Mouse (Mus musculus): ENCODE measurements around the gene Gm609. TPM values are rescaled to one million over a fixed set of nuclear protein-coding genes. Genes with fewer than 3 reads are reported as not detected.
"Not testable (repeated sequence)": the region's sequence is repeated elsewhere in the genome, so short reads cannot be mapped to it uniquely, and the experiment has no call there.

The Gm609 gene
- polyA plus RNA-seq, 1 experiment = not detected

DNA sequence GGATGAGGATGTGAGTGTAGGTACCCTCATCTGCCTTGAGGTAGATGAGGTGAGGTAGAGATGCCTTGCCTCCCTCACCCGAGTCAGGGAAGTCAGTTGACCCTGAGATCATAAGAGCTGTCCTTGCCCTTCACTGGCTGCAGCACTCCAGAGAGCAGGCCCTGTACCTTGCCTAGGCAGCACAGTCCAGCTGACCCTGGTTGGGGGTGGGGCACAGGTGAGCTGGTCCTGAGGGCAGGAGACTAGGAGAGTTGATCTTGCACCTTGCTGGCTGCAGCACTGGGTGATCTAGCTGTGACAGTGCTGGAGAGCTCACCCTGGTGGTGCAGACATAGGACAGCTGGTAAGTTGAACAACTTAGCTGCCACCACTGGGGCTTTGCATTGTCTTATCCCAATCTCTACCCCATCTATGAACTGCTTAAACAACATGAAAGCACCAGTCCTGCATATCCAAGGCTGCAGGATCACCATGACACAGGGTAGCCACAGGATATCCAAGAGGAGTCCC lies 55.5 kb downstream of the Gm609 start:
- no peak overlapping the region for H3K4me3 ChIP-seq (replicated peaks)
- H3K36me3 ChIP-seq (ENCODE audit: control insufficient read depth) = no peaks in the 10 kb centered on the region
- TF ChIP-seq TAL1 (IDR thresholded peaks at IDR 0.05; ENCODE audit: low read length) = no peak
- TF ChIP-seq GATA1 (IDR thresholded peaks at IDR 0.05; ENCODE audit: low read length) = no peak
- H3K9me3 ChIP-seq (ENCODE audit: control insufficient read depth, low read length) = no peaks in the 10 kb centered on the region
- H3K4me1 ChIP-seq (ENCODE audit: control insufficient read depth) = no peaks in the 10 kb centered on the region
- no peaks in the 10 kb centered on the region for H3K27me3 ChIP-seq (ENCODE audit: control insufficient read depth)

DNA sequence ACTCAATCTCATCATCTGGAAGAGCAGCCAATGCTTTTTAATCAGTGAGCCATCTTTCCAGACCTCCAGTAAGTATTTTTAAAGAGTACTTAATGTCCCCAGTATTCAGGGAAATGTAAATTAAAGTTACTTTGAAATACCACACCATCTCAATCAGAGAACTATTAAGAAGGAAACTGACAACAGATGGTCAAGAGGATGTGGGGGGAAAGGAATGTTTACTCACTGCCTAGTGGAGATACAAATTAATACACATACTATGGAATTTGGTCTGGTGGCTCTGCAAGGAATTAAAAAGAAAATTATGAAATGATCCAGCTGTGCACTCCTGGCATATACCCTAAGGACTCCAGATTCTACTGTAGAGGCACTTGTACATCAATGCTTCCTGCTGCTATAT lies 57.2 kb downstream of the Gm609 start:
- no peaks in the 10 kb centered on the region for H3K36me3 ChIP-seq (ENCODE audit: control insufficient read depth)
- no peaks in the 10 kb centered on the region for H3K9me3 ChIP-seq (ENCODE audit: control insufficient read depth, low read length)
- TF ChIP-seq TAL1 (IDR thresholded peaks at IDR 0.05; ENCODE audit: low read length) (no peak), GATA1 (IDR thresholded peaks at IDR 0.05; ENCODE audit: low read length) (no peak)
- no peak overlapping the region for H3K4me3 ChIP-seq (replicated peaks)
- no peaks in the 10 kb centered on the region for H3K4me1 ChIP-seq (ENCODE audit: control insufficient read depth)
- H3K27me3 ChIP-seq (ENCODE audit: control insufficient read depth) = no peaks in the 10 kb centered on the region

DNA sequence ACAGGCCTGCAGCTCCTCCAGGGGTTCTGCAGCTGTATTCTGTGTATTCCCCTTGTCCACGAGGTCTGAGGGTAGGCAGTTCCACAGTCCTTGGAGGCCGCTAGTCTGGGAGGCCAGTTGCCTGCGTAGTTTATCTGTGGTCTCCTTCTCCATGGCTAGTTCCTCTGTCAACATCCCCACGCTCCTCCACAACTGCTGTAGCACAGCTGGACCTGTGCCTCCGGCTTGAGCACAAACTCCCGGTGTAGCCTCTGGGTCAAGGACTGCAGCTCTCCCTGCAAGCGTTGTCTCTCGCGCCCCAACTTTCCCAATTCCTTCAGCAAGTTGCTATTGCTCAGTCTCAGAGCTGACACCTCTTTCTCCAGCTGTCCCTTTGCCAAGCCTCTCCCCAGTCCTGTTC lies 65.1 kb downstream of the Gm609 start:
- Histone ChIP-seq H3K36me3 (ENCODE audit: control insufficient read depth) (no peaks in the 10 kb centered on the region), H3K27me3 (ENCODE audit: control insufficient read depth) (no peaks in the 10 kb centered on the region), H3K4me1 (ENCODE audit: control insufficient read depth) (no peaks in the 10 kb centered on the region), H3K9me3 (ENCODE audit: control insufficient read depth, low read length) (no peaks in the 10 kb centered on the region), H3K4me3 (replicated peaks) (no peak overlapping the region)
- TF ChIP-seq GATA1 (IDR thresholded peaks at IDR 0.05; ENCODE audit: low read length) = no peak
- no peak for TF ChIP-seq TAL1 (IDR thresholded peaks at IDR 0.05; ENCODE audit: low read length)

DNA sequence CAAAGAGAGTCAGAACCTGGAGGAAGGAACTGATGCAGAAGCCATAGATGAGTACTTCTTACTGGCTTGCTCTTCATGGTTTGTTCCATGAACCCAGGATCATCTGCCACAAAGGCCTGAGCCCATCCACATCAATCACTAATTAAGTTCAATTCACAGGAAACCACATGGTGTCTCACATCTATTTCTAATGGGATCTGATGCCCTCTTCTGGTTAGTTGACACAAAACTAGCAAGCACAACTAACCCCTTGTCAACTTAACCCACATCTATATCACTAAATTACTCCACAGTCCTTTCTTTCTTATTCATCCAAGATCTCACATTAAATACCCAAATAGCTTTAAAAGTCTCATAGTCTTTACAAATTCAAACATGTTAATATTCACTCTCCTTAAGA lies 79.3 kb downstream of the Gm609 start:
- Histone ChIP-seq H3K9me3 (ENCODE audit: control insufficient read depth, low read length) (no peaks in the 10 kb centered on the region), H3K4me1 (ENCODE audit: control insufficient read depth) (no peaks in the 10 kb centered on the region)

DNA sequence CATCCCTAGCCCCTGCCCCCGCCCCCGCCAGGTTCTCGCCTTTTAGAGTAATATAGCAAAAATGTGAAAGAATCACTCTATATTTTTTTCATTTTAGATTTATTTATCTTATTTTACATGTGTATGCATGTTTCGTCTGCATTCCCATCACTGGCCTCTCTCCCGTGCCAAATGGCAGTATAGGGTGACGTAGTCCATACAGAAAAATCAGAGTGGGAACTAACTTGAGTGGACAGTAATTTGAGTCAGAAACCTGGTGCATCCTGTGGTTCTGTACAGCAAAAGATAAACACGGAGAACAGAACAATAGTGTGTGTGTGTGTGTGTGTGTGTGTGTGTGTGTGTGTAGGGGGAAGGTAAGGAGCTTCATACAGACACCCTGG lies 83.7 kb downstream of the Gm609 start:
- not testable (repeated sequence) for H3K9me3 ChIP-seq (ENCODE audit: control insufficient read depth, low read length); H3K4me1 ChIP-seq (ENCODE audit: control insufficient read depth); H3K4me3 ChIP-seq (replicated peaks); H3K36me3 ChIP-seq (ENCODE audit: control insufficient read depth)
- peaks cover 12% of the 10 kb centered on the region for H3K27me3 ChIP-seq (ENCODE audit: control insufficient read depth)

More for the DNA sequence above, 79.3 kb downstream of the Gm609 start:
- H3K27me3 ChIP-seq (ENCODE audit: control insufficient read depth) = peaks cover 4% of the 10 kb centered on the region
- H3K36me3 ChIP-seq (ENCODE audit: control insufficient read depth) = no peaks in the 10 kb centered on the region
- TF ChIP-seq GATA1 (IDR thresholded peaks at IDR 0.05; ENCODE audit: low read length) (no peak), TAL1 (IDR thresholded peaks at IDR 0.05; ENCODE audit: low read length) (no peak)
- H3K4me3 ChIP-seq (replicated peaks) = no peak overlapping the region

DNA sequence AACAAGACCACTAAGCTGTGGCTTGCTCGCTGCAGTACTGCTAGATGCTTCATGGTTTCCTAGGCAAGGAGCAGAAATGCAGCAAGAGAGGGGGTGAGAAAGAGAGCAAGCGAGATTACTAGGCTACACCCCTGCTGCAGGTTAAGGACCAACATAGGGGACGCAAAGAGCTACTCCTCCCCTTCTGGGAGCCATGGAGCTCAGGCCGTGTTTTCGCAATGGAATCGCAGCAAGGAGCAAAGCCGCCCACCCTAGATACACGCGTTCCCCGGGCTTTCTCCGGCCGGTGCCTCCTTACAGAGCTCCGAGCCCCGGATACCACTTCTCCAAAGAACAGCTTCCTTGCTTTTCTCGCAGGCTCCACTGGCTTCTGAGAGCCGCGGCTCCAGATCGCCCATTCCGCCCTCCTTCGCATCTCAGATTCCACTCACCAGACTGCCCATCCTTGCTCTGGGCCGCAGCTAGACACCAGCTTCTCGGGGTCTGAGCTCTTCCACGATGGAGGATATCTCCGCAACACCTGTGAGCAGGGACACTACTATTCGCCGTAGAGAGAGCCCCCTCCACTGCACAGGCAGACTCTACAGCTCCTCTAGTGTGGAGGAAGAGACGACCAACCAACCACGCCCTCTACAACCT lies 84.2 kb downstream of the Gm609 start, which contains the start of gene Cd200:
TSS of gene Cd200 (minus strand) at position 629 of the 639 bp plus-strand sequence.
- Histone ChIP-seq H3K36me3 (ENCODE audit: control insufficient read depth) (no peaks in the 10 kb centered on the region), H3K9me3 (ENCODE audit: control insufficient read depth, low read length) (no peaks in the 10 kb centered on the region), H3K4me3 (replicated peaks) (no peak within 1 kb of the TSS), H3K4me1 (ENCODE audit: control insufficient read depth) (no peaks in the 10 kb centered on the region), H3K27me3 (ENCODE audit: control insufficient read depth) (peaks cover 12% of the 10 kb centered on the region)
- TF ChIP-seq TAL1 (IDR thresholded peaks at IDR 0.05; ENCODE audit: low read length) = no peak
- TF ChIP-seq GATA1 (IDR thresholded peaks at IDR 0.05; ENCODE audit: low read length) = no peak

GRCm38 (mm10) chr16:45407645-45408400 lies 84.9 kb downstream of the Gm609 start:
- no peak for TF ChIP-seq TAL1 (IDR thresholded peaks at IDR 0.05; ENCODE audit: low read length)
- no peak for TF ChIP-seq GATA1 (IDR thresholded peaks at IDR 0.05; ENCODE audit: low read length)
- H3K9me3 ChIP-seq (ENCODE audit: control insufficient read depth, low read length) = no peaks in the 10 kb centered on the region
- H3K27me3 ChIP-seq (ENCODE audit: control insufficient read depth) = peaks cover 12% of the 10 kb centered on the region
- H3K36me3 ChIP-seq (ENCODE audit: control insufficient read depth) = no peaks in the 10 kb centered on the region
- no peaks in the 10 kb centered on the region for H3K4me1 ChIP-seq (ENCODE audit: control insufficient read depth)
- H3K4me3 ChIP-seq (replicated peaks) = no peak overlapping the region

DNA sequence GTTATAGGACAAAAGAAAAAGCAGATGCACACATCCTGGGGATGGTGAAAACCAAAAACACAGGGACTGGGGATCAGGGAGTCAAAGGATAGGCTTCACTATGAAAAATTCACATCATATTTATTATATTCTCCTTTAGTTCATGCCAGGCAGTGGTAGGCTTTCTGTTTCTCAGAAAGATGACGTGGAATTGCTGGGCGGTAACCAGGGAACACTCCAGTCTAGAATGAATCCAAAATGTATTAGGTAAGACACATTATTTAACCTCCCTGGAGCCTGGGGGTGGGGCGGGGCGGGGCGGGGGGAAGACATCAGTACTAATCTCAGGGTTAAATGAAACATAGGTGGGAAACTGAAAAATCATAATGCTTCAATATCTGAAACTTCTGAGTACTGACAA lies 85.7 kb downstream of the Gm609 start:
- peaks cover 12% of the 10 kb centered on the region for H3K27me3 ChIP-seq (ENCODE audit: control insufficient read depth)
- H3K4me3 ChIP-seq (replicated peaks) = no peak overlapping the region
- H3K36me3 ChIP-seq (ENCODE audit: control insufficient read depth) = no peaks in the 10 kb centered on the region
- TF ChIP-seq GATA1 (IDR thresholded peaks at IDR 0.05; ENCODE audit: low read length) (no peak), TAL1 (IDR thresholded peaks at IDR 0.05; ENCODE audit: low read length) (no peak)
- no peaks in the 10 kb centered on the region for H3K4me1 ChIP-seq (ENCODE audit: control insufficient read depth)
- no peaks in the 10 kb centered on the region for H3K9me3 ChIP-seq (ENCODE audit: control insufficient read depth, low read length)

DNA sequence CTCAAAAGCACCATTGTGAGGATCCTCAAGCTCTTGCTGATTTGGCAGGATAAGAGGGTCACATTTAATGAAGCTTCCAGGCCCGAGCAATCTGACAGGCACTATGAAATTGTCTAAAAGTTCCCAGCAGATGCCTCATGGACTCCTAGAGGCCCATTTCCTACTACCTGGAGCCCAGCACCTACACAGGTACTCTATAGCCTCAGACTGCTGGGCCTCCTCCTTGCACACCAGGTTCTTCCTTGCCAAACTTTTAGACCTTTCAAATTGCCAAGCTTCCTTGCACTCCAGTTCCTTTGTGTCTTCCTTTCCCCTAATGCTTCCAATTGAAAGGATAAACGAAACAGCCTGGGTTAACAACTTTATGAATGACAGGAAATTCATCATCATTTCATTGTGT lies 89.8 kb downstream of the Gm609 start:
- Histone ChIP-seq H3K4me3 (replicated peaks) (no peak overlapping the region), H3K36me3 (ENCODE audit: control insufficient read depth) (no peaks in the 10 kb centered on the region), H3K27me3 (ENCODE audit: control insufficient read depth) (peaks cover 2% of the 10 kb centered on the region), H3K4me1 (ENCODE audit: control insufficient read depth) (no peaks in the 10 kb centered on the region), H3K9me3 (ENCODE audit: control insufficient read depth, low read length) (no peaks in the 10 kb centered on the region)
- TF ChIP-seq GATA1 (IDR thresholded peaks at IDR 0.05; ENCODE audit: low read length) = no peak
- no peak for TF ChIP-seq TAL1 (IDR thresholded peaks at IDR 0.05; ENCODE audit: low read length)
